Mouse (Mus musculus): Measurements from ENCODE around the gene Meis1. TPM values are rescaled to one million over a fixed set of nuclear protein-coding genes. Genes with fewer than 3 reads are reported as not detected.

Gene Meis1
- polyA plus RNA-seq, 1 experiment from 2014 or later: 44.7 TPM

GRCm38 (mm10) chr11:19005007-19005912, 13.5 kb downstream of the Meis1 start:
- no peak overlapping the region for H3K4me3 ChIP-seq (ENCODE audit: low read depth, low read length)
- no peaks in the 10 kb centered on the region for H3K9me3 ChIP-seq (ENCODE audit: control insufficient read depth, low read length)
- H3K4me1 ChIP-seq (replicated peaks; ENCODE audit: control insufficient read depth, insufficient read depth, low read length): peaks cover 14% of the 10 kb centered on the region
- no peak overlapping the region for H3K9ac ChIP-seq (ENCODE audit: low read depth, low read length)
- H3K36me3 ChIP-seq (ENCODE audit: control insufficient read depth, insufficient read depth, low read length): 0 out of 2 replicates have a peak, but pooled peaks cover 2% of the 10 kb centered on the region
- H3K27ac ChIP-seq (ENCODE audit: low read depth, low read length): no peak overlapping the region
- 84% methylated on average over 9 of the region's 9 CpGs for WGBS
- no peak overlapping the region for H3K4me2 ChIP-seq
- no peaks in the 10 kb centered on the region for H3K27me3 ChIP-seq (replicated peaks; ENCODE audit: control insufficient read depth, insufficient read depth, low read length)
- no peak for ATAC-seq (replicated peaks; ENCODE audit: low FRiP score)
- DNase-seq (ENCODE audit: low spot score): no peak

DNA sequence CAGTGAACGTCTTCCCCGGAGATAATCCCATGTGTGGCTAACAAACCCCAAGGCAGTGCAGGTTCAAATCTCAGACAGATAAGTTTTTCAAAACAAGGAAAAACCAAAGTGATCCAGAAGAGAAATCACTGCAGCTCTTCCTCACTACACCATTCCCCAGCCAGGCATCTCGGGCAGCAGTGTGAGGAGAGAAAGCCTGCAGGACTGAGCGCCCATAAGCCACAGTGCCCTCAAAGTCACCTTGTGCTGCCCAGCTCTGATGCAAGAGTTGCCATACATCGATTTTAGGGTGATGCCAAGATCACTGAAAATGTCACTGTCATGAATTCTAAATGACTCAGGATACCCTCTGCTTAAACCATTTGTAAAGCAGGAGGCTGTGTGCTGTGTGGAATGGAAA, 15.7 kb downstream of the Meis1 start:
- Histone ChIP-seq H3K27me3 (replicated peaks; ENCODE audit: control insufficient read depth, insufficient read depth, low read length) (no peaks in the 10 kb centered on the region), H3K4me3 (ENCODE audit: low read depth, low read length) (no peak overlapping the region), H3K9me3 (ENCODE audit: control insufficient read depth, low read length) (no peaks in the 10 kb centered on the region), H3K4me1 (replicated peaks; ENCODE audit: control insufficient read depth, insufficient read depth, low read length) (peaks cover 6% of the 10 kb centered on the region), H3K36me3 (ENCODE audit: control insufficient read depth, insufficient read depth, low read length) (0 out of 2 replicates have a peak, but pooled peaks cover 2% of the 10 kb centered on the region), H3K9ac (ENCODE audit: low read depth, low read length) (no peak overlapping the region), H3K4me2 (no peak overlapping the region), H3K27ac (ENCODE audit: low read depth, low read length) (no peak overlapping the region)
- DNase-seq (ENCODE audit: low spot score) (no peak), ATAC-seq (replicated peaks; ENCODE audit: low FRiP score) (no peak)
- WGBS: 77% methylated on average over 5 of the region's 5 CpGs

DNA sequence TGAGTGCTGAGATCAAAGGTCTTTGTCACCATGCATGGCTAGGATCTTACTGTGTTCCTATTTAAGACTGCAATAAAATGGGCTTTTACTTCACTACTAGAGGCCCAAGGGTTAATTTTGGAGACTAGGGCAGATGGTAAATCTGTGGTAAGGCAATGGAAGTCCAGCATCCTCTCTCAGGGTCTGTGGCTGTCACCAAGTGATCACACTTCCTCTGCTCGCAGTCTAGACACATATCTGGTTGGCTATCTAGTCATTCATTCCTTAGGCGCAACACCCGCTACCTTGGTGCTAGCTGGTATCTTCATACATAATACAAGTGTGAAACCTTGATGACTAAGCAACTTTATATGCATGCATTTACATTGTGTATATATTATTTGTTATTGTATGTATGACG, 22.0 kb downstream of the Meis1 start:
- Histone ChIP-seq H3K27ac (ENCODE audit: low read depth, low read length) (no peak overlapping the region), H3K27me3 (replicated peaks; ENCODE audit: control insufficient read depth, insufficient read depth, low read length) (no peaks in the 10 kb centered on the region), H3K36me3 (ENCODE audit: control insufficient read depth, insufficient read depth, low read length) (peaks cover 16% of the 10 kb centered on the region), H3K9me3 (ENCODE audit: control insufficient read depth, low read length) (no peaks in the 10 kb centered on the region), H3K4me2 (no peak overlapping the region), H3K4me1 (replicated peaks; ENCODE audit: control insufficient read depth, insufficient read depth, low read length) (no peaks in the 10 kb centered on the region), H3K4me3 (ENCODE audit: low read depth, low read length) (no peak overlapping the region), H3K9ac (ENCODE audit: low read depth, low read length) (no peak overlapping the region)
- DNase-seq (ENCODE audit: low spot score) (no peak), ATAC-seq (replicated peaks; ENCODE audit: low FRiP score) (no peak)
- WGBS: 83% methylated on average over 4 of the region's 4 CpGs

DNA sequence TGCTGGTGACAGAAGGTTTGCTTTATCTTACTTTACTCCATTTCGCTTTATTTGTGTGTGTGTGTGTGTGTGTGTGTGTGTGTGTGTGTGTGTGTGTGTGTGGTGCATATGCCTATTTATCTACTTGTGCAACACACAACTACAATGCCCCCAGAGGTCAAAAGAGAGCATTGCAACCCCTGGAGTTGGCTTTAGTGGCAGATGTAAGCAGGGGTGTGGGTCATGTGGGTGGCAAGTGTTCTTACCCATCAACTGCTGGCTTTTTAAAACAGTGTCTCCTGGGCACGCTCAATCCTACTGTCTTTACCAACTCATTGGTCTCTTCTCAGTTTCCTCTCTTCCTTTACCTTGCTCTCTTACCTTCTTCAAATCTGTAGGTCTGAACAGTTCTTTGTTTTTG, 22.5 kb downstream of the Meis1 start:
- no peak overlapping the region for H3K9ac ChIP-seq (ENCODE audit: low read depth, low read length)
- WGBS: 84% methylated on average over 2 of the region's 2 CpGs
- H3K4me1 ChIP-seq (replicated peaks; ENCODE audit: control insufficient read depth, insufficient read depth, low read length): no peaks in the 10 kb centered on the region
- H3K27ac ChIP-seq (ENCODE audit: low read depth, low read length): no peak overlapping the region
- H3K4me2 ChIP-seq: no peak overlapping the region
- no peak overlapping the region for H3K4me3 ChIP-seq (ENCODE audit: low read depth, low read length)
- ATAC-seq (replicated peaks; ENCODE audit: low FRiP score) (no peak), DNase-seq (ENCODE audit: low spot score) (no peak)
- peaks cover 16% of the 10 kb centered on the region for H3K36me3 ChIP-seq (ENCODE audit: control insufficient read depth, insufficient read depth, low read length)
- H3K9me3 ChIP-seq (ENCODE audit: control insufficient read depth, low read length): no peaks in the 10 kb centered on the region
- no peaks in the 10 kb centered on the region for H3K27me3 ChIP-seq (replicated peaks; ENCODE audit: control insufficient read depth, insufficient read depth, low read length)

DNA sequence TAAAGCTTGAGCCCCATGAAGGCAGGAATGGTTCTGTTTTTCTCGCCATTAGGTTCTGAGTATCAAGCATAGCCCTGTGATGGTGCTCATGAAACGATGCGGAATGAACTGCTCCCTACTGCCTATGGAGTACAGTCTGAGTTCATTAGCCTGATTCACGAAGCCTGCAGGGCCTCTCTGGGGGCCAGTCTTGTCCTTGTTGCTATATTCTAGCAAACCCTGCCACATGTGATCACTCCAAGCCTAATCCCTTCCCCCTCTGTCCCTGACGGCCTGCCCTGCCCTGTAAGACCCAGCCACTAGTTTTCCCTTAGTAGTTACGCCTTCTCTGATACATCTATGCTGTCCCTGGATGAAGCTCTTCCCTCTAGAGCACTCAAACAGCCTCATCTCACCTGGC, 26.0 kb downstream of the Meis1 start:
- peaks cover 21% of the 10 kb centered on the region for H3K36me3 ChIP-seq (ENCODE audit: control insufficient read depth, insufficient read depth, low read length)

GRCm38 (mm10) chr11:18990244-18990677, 28.5 kb downstream of the Meis1 start:
- Histone ChIP-seq H3K27ac (ENCODE audit: low read depth, low read length) (no peak overlapping the region), H3K9ac (ENCODE audit: low read depth, low read length) (no peak overlapping the region), H3K9me3 (ENCODE audit: control insufficient read depth, low read length) (no peaks in the 10 kb centered on the region), H3K4me1 (replicated peaks; ENCODE audit: control insufficient read depth, insufficient read depth, low read length) (no peaks in the 10 kb centered on the region), H3K27me3 (replicated peaks; ENCODE audit: control insufficient read depth, insufficient read depth, low read length) (no peaks in the 10 kb centered on the region), H3K4me3 (ENCODE audit: low read depth, low read length) (no peak overlapping the region), H3K4me2 (no peak overlapping the region), H3K36me3 (ENCODE audit: control insufficient read depth, insufficient read depth, low read length) (peaks cover 23% of the 10 kb centered on the region)
- ATAC-seq (replicated peaks; ENCODE audit: low FRiP score) (no peak), DNase-seq (ENCODE audit: low spot score) (no peak)
- WGBS: 84% methylated on average over 6 of the region's 6 CpGs

More for the DNA sequence above, 26.0 kb downstream of the Meis1 start:
- Histone ChIP-seq H3K9me3 (ENCODE audit: control insufficient read depth, low read length) (no peaks in the 10 kb centered on the region), H3K4me1 (replicated peaks; ENCODE audit: control insufficient read depth, insufficient read depth, low read length) (no peaks in the 10 kb centered on the region), H3K4me2 (no peak overlapping the region), H3K27me3 (replicated peaks; ENCODE audit: control insufficient read depth, insufficient read depth, low read length) (no peaks in the 10 kb centered on the region), H3K27ac (ENCODE audit: low read depth, low read length) (no peak overlapping the region), H3K9ac (ENCODE audit: low read depth, low read length) (no peak overlapping the region), H3K4me3 (ENCODE audit: low read depth, low read length) (no peak overlapping the region)
- 82% methylated on average over 6 of the region's 6 CpGs for WGBS
- ATAC-seq (replicated peaks; ENCODE audit: low FRiP score) (no peak), DNase-seq (ENCODE audit: low spot score) (no peak)

DNA sequence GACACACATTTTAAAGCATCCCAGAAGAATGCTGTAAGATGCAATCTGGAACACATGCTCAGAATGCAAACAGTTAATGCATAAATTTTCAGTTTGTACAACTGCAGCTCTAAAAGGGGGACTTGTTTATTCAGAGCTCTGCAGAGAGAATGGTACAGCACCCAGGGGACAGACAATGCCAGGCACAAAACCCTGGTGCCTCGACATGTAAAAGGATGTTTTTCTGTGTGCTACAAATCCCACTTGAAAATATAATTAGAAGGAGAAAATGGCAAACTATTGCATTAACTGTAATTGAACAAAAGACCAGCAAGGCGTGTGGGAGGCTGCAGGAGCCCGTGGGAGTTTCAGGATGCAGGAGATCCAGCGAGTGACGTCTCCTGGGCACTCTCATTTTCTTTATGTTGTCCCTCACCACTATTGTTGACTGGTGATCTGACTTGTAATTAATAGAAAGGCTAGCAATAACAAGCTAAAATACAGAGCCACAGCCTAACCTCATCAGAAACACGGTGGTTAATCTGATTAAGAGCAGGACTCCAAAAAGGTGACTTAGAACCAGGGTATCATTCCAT, 29.0 kb downstream of the Meis1 start:
- Histone ChIP-seq H3K27me3 (replicated peaks; ENCODE audit: control insufficient read depth, insufficient read depth, low read length) (no peaks in the 10 kb centered on the region), H3K9me3 (ENCODE audit: control insufficient read depth, low read length) (no peaks in the 10 kb centered on the region), H3K9ac (ENCODE audit: low read depth, low read length) (no peak overlapping the region), H3K4me3 (ENCODE audit: low read depth, low read length) (no peak overlapping the region), H3K4me1 (replicated peaks; ENCODE audit: control insufficient read depth, insufficient read depth, low read length) (no peaks in the 10 kb centered on the region), H3K27ac (ENCODE audit: low read depth, low read length) (no peak overlapping the region), H3K4me2 (no peak overlapping the region), H3K36me3 (ENCODE audit: control insufficient read depth, insufficient read depth, low read length) (peaks cover 19% of the 10 kb centered on the region)
- WGBS: 75% methylated on average over 6 of the region's 6 CpGs
- ATAC-seq (replicated peaks; ENCODE audit: low FRiP score) (no peak), DNase-seq (ENCODE audit: low spot score) (no peak)

DNA sequence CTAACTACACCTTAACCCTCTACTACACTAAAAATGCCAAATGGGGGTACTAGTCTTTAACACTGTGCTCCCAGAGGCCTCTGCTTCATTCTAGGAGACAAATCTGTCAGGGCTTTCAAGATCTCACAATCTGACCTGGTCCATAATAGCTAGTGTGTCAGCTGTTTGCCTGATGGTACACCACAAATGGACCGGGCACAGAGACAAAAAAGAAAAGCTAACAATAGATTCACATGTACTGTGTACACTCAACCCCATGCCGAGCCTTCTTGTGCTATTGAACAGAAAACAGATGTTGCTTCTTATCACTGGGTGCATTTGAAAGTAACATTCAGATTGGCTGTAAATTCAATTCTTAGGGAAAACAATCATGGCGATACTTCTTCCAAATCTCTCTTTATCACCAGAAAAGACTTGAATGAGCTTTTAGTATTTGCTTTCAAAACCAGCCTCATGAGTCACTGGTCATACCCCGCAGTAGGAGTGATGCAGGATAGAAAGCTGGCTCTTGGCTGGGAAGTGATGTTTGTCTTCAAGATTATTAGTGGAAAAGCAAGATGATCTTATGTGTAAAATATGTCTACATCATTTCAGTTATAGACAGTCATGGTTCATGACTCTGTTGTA, 30.0 kb downstream of the Meis1 start:
- Histone ChIP-seq H3K27ac (ENCODE audit: low read depth, low read length) (no peak overlapping the region), H3K27me3 (replicated peaks; ENCODE audit: control insufficient read depth, insufficient read depth, low read length) (no peaks in the 10 kb centered on the region), H3K36me3 (ENCODE audit: control insufficient read depth, insufficient read depth, low read length) (peaks cover 14% of the 10 kb centered on the region), H3K4me1 (replicated peaks; ENCODE audit: control insufficient read depth, insufficient read depth, low read length) (no peaks in the 10 kb centered on the region; the same call in 1 of the 2 replicates), H3K4me2 (no peak overlapping the region), H3K4me3 (ENCODE audit: low read depth, low read length) (no peak overlapping the region), H3K9me3 (ENCODE audit: control insufficient read depth, low read length) (no peaks in the 10 kb centered on the region), H3K9ac (ENCODE audit: low read depth, low read length) (no peak overlapping the region)
- DNase-seq (ENCODE audit: low spot score) (no peak), ATAC-seq (replicated peaks; ENCODE audit: low FRiP score) (no peak)
- 79% methylated on average over 4 of the region's 4 CpGs for WGBS
